Mouse (Mus musculus) liver, embryonic 15.5 days (tissue): Measurements from ENCODE around the gene Nfib. TPM values are rescaled to one million over a fixed set of nuclear protein-coding genes. Genes with fewer than 3 reads are reported as not detected.

Experiments
- ATAC-seq: fragments of 200-750 bp; cut with Nextera tagmentation; 2 replicates; pipeline ENCODE4 v1.8.0; 2017; ENCODE audit warnings: moderate number of reproducible peaks, mild to moderate bottlenecking, moderate library complexity; ENCODE audit not compliant: insufficient read depth
- H3K27ac ChIP-seq: fragments of 300-500 bp; sonication (generic); replicated peaks from 2 replicates; pipeline ENCODE4 v1.5.1; 2015; ENCODE audit warnings: mild to moderate bottlenecking, inconsistent platforms
- H3K27me3 ChIP-seq: fragments of 300-500 bp; sonication (generic); 2 replicates; pipeline ENCODE4 v1.6.1; 2015; ENCODE audit warnings: mild to moderate bottlenecking, inconsistent platforms
- H3K36me3 ChIP-seq: fragments of 300-500 bp; sonication (generic); replicated peaks from 2 replicates; pipeline ENCODE4 v1.6.1; 2015; ENCODE audit warnings: moderate library complexity, mild to moderate bottlenecking, inconsistent platforms
- H3K4me1 ChIP-seq: fragments of 300-500 bp; sonication (generic); replicated peaks from 2 replicates; pipeline ENCODE4 v1.6.1; 2015; ENCODE audit warnings: inconsistent platforms
- H3K4me2 ChIP-seq: fragments of 300-500 bp; sonication (generic); 2 replicates; pipeline ENCODE4 v1.6.1; 2015; ENCODE audit warnings: moderate library complexity, mild to moderate bottlenecking, inconsistent platforms
- H3K4me3 ChIP-seq: fragments of 300-500 bp; sonication (generic); replicated peaks from 2 replicates; pipeline ENCODE4 v1.5.1; 2015; ENCODE audit warnings: mild to moderate bottlenecking, inconsistent platforms
- H3K9ac ChIP-seq: fragments of 300-500 bp; sonication (generic); 2 replicates; pipeline ENCODE4 v1.6.1; 2015; ENCODE audit warnings: moderate library complexity, mild to moderate bottlenecking, inconsistent platforms
- H3K9me3 ChIP-seq: fragments of 300-500 bp; sonication (generic); replicated peaks from 2 replicates; pipeline ENCODE4 v1.6.1; 2016; ENCODE audit warnings: inconsistent platforms
- WGBS: fragments of 180-500 bp; shearing (Covaris S2); methylation state at CpG from one replicate; pipeline ENCODE4 v1.1.7; 2015; ENCODE audit warnings: mixed read lengths; ENCODE audit not compliant: insufficient replicate concordance; 5-methylcytosine and 5-hydroxymethylcytosine counted together
- polyA plus RNA-seq: library from polyadenylated mRNA; unstranded; fragments of >200 nt; fragmentation: Nextera tagmentation; extraction: Ambion mirVana; gene quantifications from 2 replicates; pipeline ENCODE4 v1.2.1, GENCODE M21; 2015

The Nfib gene
- polyA plus RNA-seq, 1 experiment from 2014 or later, result 4.7 TPM

DNA sequence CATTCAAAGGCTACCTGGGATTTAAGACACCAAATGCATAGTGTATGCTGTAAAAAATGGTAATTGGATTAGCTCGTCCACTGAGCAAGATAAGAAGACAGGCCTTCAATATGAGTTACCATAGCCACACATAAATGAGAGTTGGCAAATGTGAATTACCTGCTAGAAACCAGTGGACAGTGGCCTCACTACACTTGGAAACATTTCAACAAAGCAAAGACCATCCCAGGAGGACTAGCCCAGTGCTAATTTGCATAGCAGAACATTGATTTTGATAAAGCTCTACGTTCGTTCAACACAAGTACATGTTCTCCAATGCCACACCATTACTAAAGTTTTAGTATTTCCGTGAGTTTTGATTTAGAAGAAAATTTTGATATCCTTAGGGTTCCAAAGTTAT lies 98.3 kb downstream of the Nfib start:
- Histone ChIP-seq H3K4me1 (no peaks in the 10 kb centered on the region), H3K4me2 (no peak overlapping the region), H3K9me3 (no peaks in the 10 kb centered on the region), H3K9ac (no peak overlapping the region), H3K27me3 (no peaks in the 10 kb centered on the region), H3K27ac (no peak overlapping the region), H3K4me3 (no peak overlapping the region), H3K36me3 (no peaks in the 10 kb centered on the region)
- ATAC-seq, result no peak
- 58% methylated on average over 4 of the region's 4 CpGs for WGBS

DNA sequence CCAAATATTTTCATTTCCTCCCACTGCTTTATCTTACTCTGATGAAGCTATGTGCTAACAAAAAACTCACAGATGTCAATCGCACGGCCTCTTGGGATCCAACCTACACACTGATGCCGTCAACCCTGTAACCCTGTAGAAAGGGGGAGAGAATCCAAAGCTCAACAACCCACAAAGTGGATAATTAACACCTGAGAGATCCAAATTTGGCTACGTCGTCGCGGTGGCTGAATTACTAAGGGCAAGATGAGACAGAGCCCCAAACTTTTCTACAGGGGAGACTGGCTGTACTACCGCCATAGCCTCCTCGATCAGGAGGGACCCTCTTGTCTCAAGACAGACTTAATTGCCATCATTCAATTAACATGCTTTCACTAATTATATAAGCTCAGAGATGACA lies 99.2 kb downstream of the Nfib start:
- Histone ChIP-seq H3K27me3 (no peaks in the 10 kb centered on the region), H3K36me3 (no peaks in the 10 kb centered on the region), H3K9ac (no peak overlapping the region), H3K27ac (no peak overlapping the region), H3K4me1 (no peaks in the 10 kb centered on the region), H3K4me2 (no peak overlapping the region), H3K9me3 (no peaks in the 10 kb centered on the region), H3K4me3 (no peak overlapping the region)
- no peak for ATAC-seq
- WGBS, result 63% methylated on average over 9 of the region's 9 CpGs

DNA sequence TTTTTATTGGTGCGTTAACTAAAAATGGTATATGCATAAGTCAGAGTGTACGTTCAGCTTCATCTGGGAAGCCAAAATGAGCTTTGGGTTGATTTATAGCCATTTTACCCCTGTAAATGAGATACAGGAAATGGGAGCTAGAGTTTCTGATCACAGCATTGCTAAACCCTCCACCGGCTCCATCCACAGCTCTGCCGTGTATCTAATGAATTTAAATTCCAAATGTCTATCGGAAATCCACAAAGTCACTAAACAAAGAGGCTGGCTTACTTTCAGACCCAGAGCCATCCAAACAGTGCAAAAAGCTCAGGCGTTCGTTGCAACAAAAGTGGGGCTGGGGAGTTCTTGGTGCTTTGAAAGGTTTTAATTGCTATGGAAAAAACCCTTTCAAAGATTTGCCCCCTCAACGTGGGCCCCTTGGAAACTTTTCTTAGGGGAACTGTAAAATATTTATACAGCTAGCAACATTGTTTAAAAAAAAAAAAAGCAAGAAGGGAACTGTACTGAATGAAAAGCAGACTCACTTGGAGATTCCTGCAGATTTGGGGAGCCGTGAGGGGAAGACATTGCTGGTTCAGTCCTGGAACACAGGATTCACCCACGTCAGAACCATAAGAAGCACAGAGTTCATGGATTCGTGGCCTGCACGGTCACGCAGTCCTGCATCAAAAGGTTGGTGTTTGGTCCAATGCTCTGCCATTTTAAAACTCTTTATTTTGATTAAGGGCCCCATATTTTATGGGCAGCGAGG lies 100.3 kb downstream of the Nfib start:
- no peak for ATAC-seq
- no peak overlapping the region for H3K27ac ChIP-seq

DNA sequence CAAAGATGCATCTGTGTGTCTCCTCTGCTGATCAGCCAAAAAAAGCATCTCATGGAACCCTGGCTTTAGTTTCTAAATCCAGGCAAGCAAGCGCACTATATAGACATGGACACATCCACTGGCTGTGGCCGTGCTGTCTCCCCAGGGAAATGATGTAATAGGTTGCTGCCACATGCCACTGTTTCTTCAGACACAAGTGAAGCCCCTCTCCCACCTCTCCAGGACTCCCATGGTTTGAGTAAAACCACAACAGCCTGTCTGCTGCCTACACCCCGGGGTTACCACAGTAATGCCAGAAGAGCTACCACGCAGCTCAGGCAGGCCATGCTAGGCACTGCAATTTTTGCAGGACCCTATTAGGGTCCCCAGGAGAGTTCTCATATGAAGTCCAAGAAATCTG lies 101.0 kb downstream of the Nfib start:
- no peak overlapping the region for H3K9ac ChIP-seq
- H3K4me3 ChIP-seq, result no peak overlapping the region
- H3K36me3 ChIP-seq, result no peaks in the 10 kb centered on the region
- H3K27me3 ChIP-seq, result no peaks in the 10 kb centered on the region
- 42% methylated on average over 4 of the region's 4 CpGs for WGBS
- no peak overlapping the region for H3K4me2 ChIP-seq
- no peaks in the 10 kb centered on the region for H3K4me1 ChIP-seq
- no peak for ATAC-seq
- no peak overlapping the region for H3K27ac ChIP-seq
- no peaks in the 10 kb centered on the region for H3K9me3 ChIP-seq

More for the DNA sequence above, 100.3 kb downstream of the Nfib start:
- H3K4me1 ChIP-seq, result no peaks in the 10 kb centered on the region
- H3K9me3 ChIP-seq, result no peaks in the 10 kb centered on the region
- no peak overlapping the region for H3K9ac ChIP-seq
- H3K4me3 ChIP-seq, result no peak overlapping the region
- WGBS, result 70% methylated on average over 14 of the region's 14 CpGs
- no peak overlapping the region for H3K4me2 ChIP-seq
- no peaks in the 10 kb centered on the region for H3K27me3 ChIP-seq
- H3K36me3 ChIP-seq, result no peaks in the 10 kb centered on the region

DNA sequence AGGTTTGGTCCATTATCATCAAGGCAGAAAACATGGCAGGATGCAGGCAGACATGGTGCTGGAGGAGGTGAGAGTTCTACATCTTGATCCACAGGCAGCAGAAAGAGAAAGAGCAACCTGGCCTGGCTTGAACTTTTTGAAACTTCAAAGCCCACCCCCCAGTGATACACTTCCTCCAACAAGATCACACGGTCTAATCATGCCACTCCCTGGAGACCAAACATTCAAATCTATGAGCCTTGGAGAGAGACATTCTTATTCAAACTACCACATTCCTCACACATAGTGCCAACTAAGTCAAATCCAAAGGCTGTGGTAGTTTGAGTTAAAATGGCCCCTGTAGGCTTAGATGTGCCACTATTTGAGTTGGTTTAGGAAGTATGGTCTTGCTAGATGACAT lies 104.9 kb downstream of the Nfib start:
- no peaks in the 10 kb centered on the region for H3K9me3 ChIP-seq
- 59% methylated on average over 1 of the region's 1 CpGs for WGBS
- H3K9ac ChIP-seq, result no peak overlapping the region
- H3K27ac ChIP-seq, result no peak overlapping the region
- no peaks in the 10 kb centered on the region for H3K27me3 ChIP-seq
- H3K4me2 ChIP-seq, result no peak overlapping the region
- no peak for ATAC-seq
- no peaks in the 10 kb centered on the region for H3K4me1 ChIP-seq
- no peaks in the 10 kb centered on the region for H3K36me3 ChIP-seq
- H3K4me3 ChIP-seq, result no peak overlapping the region

DNA sequence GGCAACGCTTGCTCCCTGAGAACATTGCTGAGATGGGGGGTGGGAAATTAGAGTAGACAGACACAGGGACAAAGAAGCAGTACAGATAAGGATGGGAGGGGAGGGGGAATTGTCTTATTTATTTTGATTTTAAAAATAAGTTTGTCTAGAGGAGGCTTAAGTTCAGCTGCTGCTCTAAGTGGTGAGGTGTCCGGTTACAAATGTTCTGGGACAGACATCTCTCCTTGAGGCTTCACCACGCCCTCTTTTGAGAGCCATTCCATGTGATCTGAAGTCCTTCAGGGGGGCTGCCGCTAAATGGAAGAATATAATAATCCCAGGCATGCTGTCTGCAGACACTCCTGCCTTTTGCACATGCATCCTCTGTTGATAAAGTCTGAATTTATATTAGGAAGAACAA lies 107.1 kb downstream of the Nfib start:
- Histone ChIP-seq H3K9me3 (no peaks in the 10 kb centered on the region), H3K9ac (no peak overlapping the region), H3K36me3 (no peaks in the 10 kb centered on the region), H3K4me2 (no peak overlapping the region), H3K27me3 (no peaks in the 10 kb centered on the region), H3K4me3 (no peak overlapping the region), H3K27ac (no peak overlapping the region), H3K4me1 (no peaks in the 10 kb centered on the region)
- WGBS, result 57% methylated on average over 4 of the region's 4 CpGs
- ATAC-seq, result no peak

DNA sequence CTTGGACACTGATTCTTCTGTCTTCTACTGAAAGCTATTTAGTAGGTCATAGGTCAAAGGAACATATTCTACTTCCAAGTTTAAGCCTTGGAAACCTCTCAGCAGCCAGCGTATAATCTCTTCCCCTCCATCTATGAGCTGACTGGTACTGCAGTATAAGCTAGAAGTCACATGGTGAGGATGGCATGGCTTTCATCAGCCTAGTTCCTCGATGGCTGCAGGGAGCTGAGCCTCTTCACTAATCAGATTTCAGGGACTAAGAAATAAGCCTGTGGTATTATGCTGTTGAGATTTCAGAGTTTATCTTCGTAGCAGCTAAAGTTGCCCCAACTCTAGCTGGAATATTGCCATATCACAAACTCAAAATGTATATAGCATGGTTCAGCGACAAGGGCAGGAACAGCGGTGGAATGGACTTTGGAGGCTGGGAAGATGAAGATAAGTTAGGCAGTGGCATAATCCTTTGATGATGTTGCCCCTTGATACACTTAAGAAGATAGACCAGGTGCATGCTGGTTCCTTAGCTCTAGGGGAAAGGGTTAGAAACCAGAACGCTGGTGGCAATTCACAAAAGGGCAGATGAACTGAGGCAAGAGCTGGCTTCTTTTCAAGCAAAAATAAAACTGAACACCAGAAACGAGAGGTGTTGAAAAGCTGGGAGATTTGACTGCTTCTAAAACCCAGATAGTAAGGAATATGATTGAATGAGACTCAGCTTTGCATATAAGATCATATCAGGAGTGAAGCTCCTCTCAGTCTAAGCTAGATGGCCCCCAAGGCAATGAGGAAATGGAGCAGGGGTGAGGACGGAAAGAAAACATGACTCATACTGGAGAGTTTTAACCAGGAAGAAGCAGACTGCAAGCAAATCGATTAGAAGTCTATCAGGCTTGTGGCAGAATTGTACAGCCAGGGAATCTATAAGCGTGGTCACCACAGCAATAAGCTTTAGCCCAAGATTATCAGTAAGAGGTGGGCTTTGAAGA lies 111.6 kb downstream of the Nfib start:
- no peak for ATAC-seq
- Histone ChIP-seq H3K4me3 (no peak overlapping the region), H3K27me3 (no peaks in the 10 kb centered on the region), H3K4me1 (no peaks in the 10 kb centered on the region), H3K27ac (no peak overlapping the region), H3K4me2 (no peak overlapping the region), H3K9me3 (no peaks in the 10 kb centered on the region), H3K9ac (no peak overlapping the region), H3K36me3 (no peaks in the 10 kb centered on the region)
- 43% methylated on average over 10 of the region's 10 CpGs for WGBS

DNA sequence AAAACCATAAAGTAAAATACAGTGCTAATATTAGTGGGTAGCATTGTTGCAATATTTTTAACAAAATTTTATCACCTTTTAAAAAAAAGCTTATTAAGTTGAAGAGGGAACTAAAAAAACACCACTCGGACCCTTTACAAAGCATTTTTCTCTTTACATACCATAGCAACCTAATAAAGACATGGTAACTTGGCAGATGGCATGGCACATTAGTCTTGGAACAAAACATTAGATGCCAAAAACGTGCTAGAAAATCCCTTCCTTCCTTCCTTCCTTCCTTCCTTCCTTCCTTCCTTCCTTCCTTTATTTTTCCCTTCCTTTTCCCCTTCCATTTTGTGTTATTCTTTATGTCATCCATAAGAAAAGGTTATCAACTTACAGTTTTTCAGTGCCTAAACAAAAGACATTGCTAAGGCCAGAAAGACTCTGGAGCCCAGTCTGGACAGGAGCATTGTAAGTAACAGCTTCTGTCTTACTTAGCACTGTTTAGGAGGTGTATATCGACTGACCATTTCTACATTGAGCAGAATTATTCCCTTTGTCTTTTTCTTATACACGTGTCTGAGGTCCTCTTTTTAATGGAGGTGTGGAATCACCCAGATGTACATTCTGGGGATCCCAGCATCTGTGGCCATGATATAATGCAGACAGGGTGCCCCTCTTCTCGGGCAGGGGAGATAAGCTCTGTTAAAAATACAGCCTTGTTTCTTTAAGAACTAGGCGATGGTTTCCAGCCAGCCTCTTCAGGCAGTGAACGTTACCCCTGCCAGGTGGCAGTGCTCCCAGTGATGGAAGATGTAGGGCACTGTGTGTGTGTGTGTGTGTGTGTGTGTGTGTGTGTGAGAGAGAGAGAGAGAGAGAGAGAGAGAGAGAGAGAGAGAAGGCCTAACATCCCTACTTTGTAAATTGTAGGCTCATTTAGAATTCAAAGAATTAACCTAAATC lies 113.2 kb downstream of the Nfib start:
- Histone ChIP-seq H3K36me3 (no peaks in the 10 kb centered on the region), H3K9me3 (no peaks in the 10 kb centered on the region), H3K4me2 (no peak overlapping the region), H3K27ac (no peak overlapping the region), H3K4me1 (no peaks in the 10 kb centered on the region), H3K27me3 (no peaks in the 10 kb centered on the region), H3K4me3 (no peak overlapping the region), H3K9ac (no peak overlapping the region)
- ATAC-seq, result no peak
- 42% methylated on average over 7 of the region's 7 CpGs for WGBS

DNA sequence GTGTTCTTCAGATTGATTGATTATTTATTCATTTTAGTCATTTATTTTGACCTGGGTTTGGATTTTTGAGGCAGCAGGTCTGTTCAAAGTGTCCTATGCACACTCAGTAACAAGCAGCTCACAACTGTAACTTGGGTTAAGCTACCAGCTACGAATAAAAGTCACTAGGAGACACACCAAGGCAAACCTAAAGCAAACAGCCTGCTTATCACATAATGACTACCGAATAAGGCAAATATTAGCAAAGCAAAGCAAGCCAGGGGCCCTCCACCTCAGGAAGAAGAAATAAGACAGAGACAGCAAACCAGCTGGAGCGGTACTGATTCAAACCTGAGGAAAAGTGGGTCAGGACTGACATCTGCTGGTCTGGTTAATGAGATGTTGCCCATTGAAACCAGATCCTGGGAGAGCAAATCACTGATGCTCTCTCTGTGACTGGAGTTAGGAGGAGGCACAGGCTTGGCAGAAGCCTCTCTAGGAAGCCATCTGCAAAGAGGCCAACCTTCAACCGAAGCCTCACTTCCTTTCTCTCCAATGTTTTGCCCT lies 116.1 kb downstream of the Nfib start:
- Histone ChIP-seq H3K27me3 (no peaks in the 10 kb centered on the region), H3K36me3 (no peaks in the 10 kb centered on the region), H3K9me3 (no peaks in the 10 kb centered on the region), H3K4me1 (no peaks in the 10 kb centered on the region), H3K4me3 (no peak overlapping the region), H3K27ac (no peak overlapping the region), H3K9ac (no peak overlapping the region), H3K4me2 (no peak overlapping the region)
- no peak for ATAC-seq
- WGBS, result 34% methylated on average over 4 of the region's 4 CpGs

DNA sequence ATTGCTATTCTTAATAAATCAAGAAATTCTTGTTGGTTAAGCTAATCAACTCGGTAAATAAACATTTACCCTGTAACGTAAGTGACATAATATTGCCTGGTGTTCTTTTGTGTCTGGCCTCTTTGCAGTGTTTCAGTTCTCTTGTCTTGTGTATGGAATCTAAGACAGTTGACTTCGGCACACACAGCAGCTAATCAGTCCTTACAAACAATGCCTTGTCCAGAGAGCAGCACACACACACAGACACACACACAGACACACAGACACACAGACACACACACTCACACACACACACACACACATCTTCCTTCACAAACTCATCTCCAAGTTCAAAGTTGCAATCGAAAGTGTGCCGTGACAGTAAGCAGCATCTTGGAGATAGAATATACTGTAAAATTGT lies 116.8 kb downstream of the Nfib start:
- H3K9ac ChIP-seq, result no peak overlapping the region
- ATAC-seq, result no peak
- 66% methylated on average over 5 of the region's 5 CpGs for WGBS

More for the DNA sequence above, 116.8 kb downstream of the Nfib start:
- H3K9me3 ChIP-seq, result no peaks in the 10 kb centered on the region
- no peak overlapping the region for H3K27ac ChIP-seq
- no peaks in the 10 kb centered on the region for H3K27me3 ChIP-seq
- no peaks in the 10 kb centered on the region for H3K36me3 ChIP-seq
- no peak overlapping the region for H3K4me3 ChIP-seq
- no peak overlapping the region for H3K4me2 ChIP-seq
- H3K4me1 ChIP-seq, result no peaks in the 10 kb centered on the region
